Mouse (Mus musculus) thymus, adult 18-20 months (tissue): ENCODE data around the gene Celf2.

Experiments used
- DNase-seq, 2 experiments: peaks; one replicate each; pipeline ENCODE4 v3.0.0; 2022; ENCODE audit warnings: mixed read lengths in 2 of 2

Gene Celf2

GRCm38 (mm10) chr2:7173271-7174064 lies 335.9 kb downstream of the Celf2 start:
- no peak for DNase-seq

- DNase-seq, result no peak
These were observed 338.2 kb downstream of the Celf2 start for GRCm38 (mm10) chr2:7171087-7171696.

- no peak for DNase-seq
These were observed 343.6 kb downstream of the Celf2 start for GRCm38 (mm10) chr2:7165786-7166185.

- DNase-seq, result no peak
These were observed 349.3 kb downstream of the Celf2 start for GRCm38 (mm10) chr2:7160108-7160507.

GRCm38 (mm10) chr2:7147303-7147702 lies 362.1 kb downstream of the Celf2 start:
- no peak for DNase-seq

GRCm38 (mm10) chr2:7145541-7146043 lies 363.8 kb downstream of the Celf2 start:
- DNase-seq, result no peak

GRCm38 (mm10) chr2:7144871-7145270 lies 364.5 kb downstream of the Celf2 start:
- DNase-seq, result no peak

GRCm38 (mm10) chr2:7123366-7123765 lies 386.0 kb downstream of the Celf2 start:
- no peak for DNase-seq

- no peak for DNase-seq
These were observed 393.6 kb downstream of the Celf2 start for GRCm38 (mm10) chr2:7115801-7116200.

GRCm38 (mm10) chr2:7115161-7115560 lies 394.2 kb downstream of the Celf2 start:
- no peak for DNase-seq

- no peak for DNase-seq
These were observed 395.6 kb downstream of the Celf2 start for GRCm38 (mm10) chr2:7113738-7114137.

GRCm38 (mm10) chr2:7112156-7112813 lies 397.1 kb downstream of the Celf2 start:
- no peak for DNase-seq

- DNase-seq, result no peak
These were observed 415.9 kb downstream of the Celf2 start for GRCm38 (mm10) chr2:7093414-7093813.

GRCm38 (mm10) chr2:7092641-7093040 lies 416.7 kb downstream of the Celf2 start:
- DNase-seq, result no peak

GRCm38 (mm10) chr2:7090496-7090895 lies 418.9 kb downstream of the Celf2 start:
- DNase-seq, result no peak

- DNase-seq, result no peak
These were observed 420.1 kb downstream of the Celf2 start for GRCm38 (mm10) chr2:7089069-7089834.

- DNase-seq, result no peak
These were observed 420.8 kb downstream of the Celf2 start for GRCm38 (mm10) chr2:7088536-7088935.

GRCm38 (mm10) chr2:7087480-7087879 lies 421.9 kb downstream of the Celf2 start:
- DNase-seq, result no peak

- DNase-seq, result no peak
These were observed 425.8 kb downstream of the Celf2 start for GRCm38 (mm10) chr2:7083489-7084090.

GRCm38 (mm10) chr2:7082376-7083025 lies 426.9 kb downstream of the Celf2 start:
- no peak for DNase-seq

GRCm38 (mm10) chr2:7080794-7081783 lies 428.3 kb downstream of the Celf2 start:
- no peak for DNase-seq
